Mouse (Mus musculus) forebrain, embryonic 15.5 days (tissue): Measurements from ENCODE around the gene Gm14305. TPM values are rescaled to one million over a fixed set of nuclear protein-coding genes. Genes with fewer than 3 reads are reported as not detected.
A peak's percentile ranks its signal among the peaks of the same experiment; 100 is the strongest.
"Not testable (repeated sequence)": the region's sequence is repeated elsewhere in the genome, so short reads cannot be mapped to it uniquely, and the experiment has no call there.

Experiments
- ATAC-seq: fragments of 200-750 bp; cut with Nextera tagmentation; replicated peaks from 2 replicates; pipeline ENCODE4 v1.8.0; 2017; ENCODE audit warnings: mild to moderate bottlenecking, moderate TSS enrichment, moderate library complexity
- H3K27ac ChIP-seq: fragments of 300-500 bp; sonication (generic); replicated peaks from 2 replicates; pipeline ENCODE4 v1.5.1; 2015; ENCODE audit warnings: mild to moderate bottlenecking, inconsistent platforms
- H3K27me3 ChIP-seq: fragments of 300-500 bp; sonication (generic); 2 replicates; pipeline ENCODE4 v1.6.1; 2015; ENCODE audit warnings: inconsistent platforms
- H3K36me3 ChIP-seq: fragments of 300-500 bp; sonication (generic); 2 replicates; pipeline ENCODE4 v1.6.1; 2015; ENCODE audit warnings: mild to moderate bottlenecking, inconsistent platforms
- H3K4me1 ChIP-seq: fragments of 300-500 bp; sonication (generic); 2 replicates; pipeline ENCODE4 v1.6.1; 2015; ENCODE audit warnings: inconsistent platforms
- H3K4me2 ChIP-seq: fragments of 300-500 bp; sonication (generic); replicated peaks from 2 replicates; pipeline ENCODE4 v1.6.1; 2015; ENCODE audit warnings: mild to moderate bottlenecking, inconsistent platforms
- H3K4me3 ChIP-seq: fragments of 300-500 bp; sonication (generic); 2 replicates; pipeline ENCODE4 v1.5.1; 2015; ENCODE audit warnings: mild to moderate bottlenecking, inconsistent platforms
- H3K9ac ChIP-seq: fragments of 300-500 bp; sonication (generic); replicated peaks from 2 replicates; pipeline ENCODE4 v1.6.1; 2015; ENCODE audit warnings: mild to moderate bottlenecking, inconsistent platforms
- H3K9me3 ChIP-seq: fragments of 300-500 bp; sonication (generic); 2 replicates; pipeline ENCODE4 v1.6.1; 2016; ENCODE audit warnings: inconsistent platforms
- WGBS: fragments of 180-500 bp; shearing (Covaris S2); methylation state at CpG from one replicate; pipeline ENCODE4 v1.1.7; 2015; ENCODE audit warnings: mixed read lengths; 5-methylcytosine and 5-hydroxymethylcytosine counted together
- polyA plus RNA-seq: library from polyadenylated mRNA; unstranded; fragments of >200 nt; fragmentation: Nextera tagmentation; extraction: Ambion mirVana; gene quantifications from 2 replicates; pipeline ENCODE4 v1.2.1, GENCODE M21; 2015

Gm14305 gene
- polyA plus RNA-seq, result 33.5 and 40.2 TPM in 2 replicates

GRCm38 (mm10) chr2:176708051-176708450, at the start of gene Gm14305:
Gm14305 (plus strand) TSS chr2:176708328.
- not testable (repeated sequence) for ATAC-seq, H3K27me3 ChIP-seq, H3K36me3 ChIP-seq, H3K9me3 ChIP-seq, H3K27ac ChIP-seq, H3K4me1 ChIP-seq
- H3K4me2 ChIP-seq, result peak within 1 kb of the TSS; percentile 38
- H3K4me3 ChIP-seq, result peak within 1 kb of the TSS; percentile 46
- 0% methylated on average over 1 of the region's 6 CpGs for WGBS
- peak within 1 kb of the TSS; percentile 32; the same call in 1 of the 2 replicates for H3K9ac ChIP-seq

- not testable (repeated sequence) for H3K27me3 ChIP-seq, H3K9me3 ChIP-seq, H3K4me2 ChIP-seq, H3K9ac ChIP-seq, H3K27ac ChIP-seq, ATAC-seq, H3K4me3 ChIP-seq, H3K36me3 ChIP-seq, H3K4me1 ChIP-seq
- WGBS, result no CpG with 5 or more reads among the region's 6 CpGs
These were observed 37.9 kb upstream of the Gm14305 start, which contains the start of gene Zfp973 for GRCm38 (mm10) chr2:176670222-176670621. Zfp973 (plus strand) TSS chr2:176670522.

Other genes with a start within 250 kb of the Gm14305 start
- 5.4 and 18.1 TPM in 2 replicates for gene Gm14434, start 221.5 kb upstream of the Gm14305 start, polyA plus RNA-seq
- not detected in 2 replicates for gene Zfp967, start 187.3 kb upstream of the Gm14305 start, polyA plus RNA-seq
- 26.2 and 28.2 TPM in 2 replicates for gene Gm14308, start 72.0 kb upstream of the Gm14305 start, polyA plus RNA-seq
- gene Zfp973, start 37.8 kb upstream of the Gm14305 start, polyA plus RNA-seq, result 8.0 and 8.4 TPM in 2 replicates
- gene Gm14295, start 90.3 kb downstream of the Gm14305 start, polyA plus RNA-seq, result 7.3 and 8.2 TPM in 2 replicates
- gene Gm14408, start 122.8 kb downstream of the Gm14305 start, polyA plus RNA-seq, result not detected in 2 replicates
- 13.5 and 14.7 TPM in 2 replicates for gene Gm14296, start 219.5 kb downstream of the Gm14305 start, polyA plus RNA-seq